Mouse (Mus musculus) forebrain, postnatal 0 days (tissue): ENCODE measurements around the gene Gm20458. TPM values are rescaled to one million over a fixed set of nuclear protein-coding genes. Genes with fewer than 3 reads are reported as not detected.

Experiments used
- ATAC-seq: fragments of 200-750 bp; cut with Nextera tagmentation; 2 replicates; pipeline ENCODE4 v1.8.0; 2017; ENCODE audit warnings: mild to moderate bottlenecking, moderate library complexity
- DNase-seq: peaks from one replicate; pipeline ENCODE4 v3.0.0-alpha.2; 2015
- H3K27ac ChIP-seq: fragments of 300-500 bp; sonication (generic); 2 replicates; pipeline ENCODE4 v1.5.1; 2014; ENCODE audit warnings: low read depth, mild to moderate bottlenecking, antibody characterized with exemption, low read length, moderate library complexity, mixed read lengths
- H3K27me3 ChIP-seq: fragments of 300-500 bp; sonication (generic); 2 replicates; pipeline ENCODE4 v1.6.1; 2014; ENCODE audit warnings: mild to moderate bottlenecking, low read length, mixed read lengths; ENCODE audit not compliant: insufficient read depth
- H3K36me3 ChIP-seq: fragments of 300-500 bp; sonication (generic); 2 replicates; pipeline ENCODE4 v1.6.1; 2014; ENCODE audit warnings: mild to moderate bottlenecking, moderate library complexity; ENCODE audit not compliant: insufficient read depth
- H3K4me1 ChIP-seq: fragments of 300-500 bp; sonication (generic); 2 replicates; pipeline ENCODE4 v1.6.1; 2014; ENCODE audit warnings: antibody characterized with exemption; ENCODE audit not compliant: insufficient read depth
- H3K4me2 ChIP-seq: fragments of 300-500 bp; sonication (generic); 2 replicates; pipeline ENCODE4 v1.6.1; 2014; ENCODE audit warnings: low read depth, mild to moderate bottlenecking, moderate library complexity
- H3K4me3 ChIP-seq: fragments of 300-500 bp; sonication (generic); 2 replicates; pipeline ENCODE4 v1.5.1; 2014; ENCODE audit warnings: low read depth, low read length, mixed read lengths
- H3K9ac ChIP-seq: fragments of 300-500 bp; sonication (generic); 2 replicates; pipeline ENCODE4 v1.6.1; 2014; ENCODE audit warnings: mild to moderate bottlenecking
- H3K9me3 ChIP-seq: fragments of 300-500 bp; sonication (generic); 2 replicates; pipeline ENCODE4 v1.6.1; 2016; ENCODE audit warnings: low read length
- CTCF ChIP-seq: sonication (generic); IDR thresholded peaks from 2 replicates; pipeline ENCODE4 v1.5.1; 2016; ENCODE audit warnings: antibody characterized with exemption, control low read depth, low read depth
- whole genome bisulfite sequencing: fragments of 180-500 bp; shearing (Covaris S2); extraction: QIAGEN DNeasy Blood & Tissue Kit; methylation state at CpG from one replicate; pipeline ENCODE4 v1.1.7; 2014; 5-methylcytosine and 5-hydroxymethylcytosine counted together
- polyA plus RNA-seq: library from polyadenylated mRNA; unstranded; fragments of >200 nt; fragmentation: Nextera tagmentation; extraction: Ambion mirVana; gene quantifications from 2 replicates; pipeline ENCODE4 v1.2.1, GENCODE M21; 2015
- total RNA-seq: library from RNA; depleted of rRNA; stranded (reverse); fragments of >200 nt; gene quantifications from 2 replicates; pipeline ENCODE4 v1.2.3, GENCODE M21; 2014

The Gm20458 gene
- total and polyA plus RNA-seq, 2 experiments from 2014 or later, result 10.5 to 10.7 TPM

- no peak for ATAC-seq
- H3K4me1 ChIP-seq, result no peaks in the 10 kb centered on the region
- H3K4me2 ChIP-seq, result no peak overlapping the region
- 86% methylated on average over 3 of the region's 3 CpGs for WGBS
- H3K4me3 ChIP-seq, result no peak overlapping the region
- no peaks in the 10 kb centered on the region for H3K36me3 ChIP-seq
- H3K27ac ChIP-seq, result no peak overlapping the region
- H3K9ac ChIP-seq, result no peak overlapping the region
- no peaks in the 10 kb centered on the region for H3K9me3 ChIP-seq
- no peak for DNase-seq
- no peak for TF ChIP-seq CTCF
- no peaks in the 10 kb centered on the region for H3K27me3 ChIP-seq
Observed at GRCm38 (mm10) chr2:164434681-164435080, 26.1 kb upstream of the Gm20458 start.

GRCm38 (mm10) chr2:164435216-164436090, 25.3 kb upstream of the Gm20458 start:
- Histone ChIP-seq H3K9me3 (no peaks in the 10 kb centered on the region), H3K4me2 (no peak overlapping the region), H3K27me3 (no peaks in the 10 kb centered on the region), H3K27ac (no peak overlapping the region), H3K36me3 (no peaks in the 10 kb centered on the region), H3K9ac (no peak overlapping the region), H3K4me3 (no peak overlapping the region), H3K4me1 (no peaks in the 10 kb centered on the region)
- no peak for DNase-seq
- TF ChIP-seq CTCF, result no peak
- WGBS, result 60% methylated on average over 5 of the region's 5 CpGs
- no peak for ATAC-seq

- no peak for DNase-seq
- Histone ChIP-seq H3K27ac (no peak overlapping the region), H3K9ac (no peak overlapping the region), H3K9me3 (no peaks in the 10 kb centered on the region), H3K27me3 (0 out of 2 replicates have a peak, but pooled peaks cover 2% of the 10 kb centered on the region), H3K4me3 (no peak overlapping the region), H3K36me3 (no peaks in the 10 kb centered on the region), H3K4me2 (no peak overlapping the region), H3K4me1 (no peaks in the 10 kb centered on the region)
- WGBS, result 22% methylated on average over 8 of the region's 8 CpGs
- TF ChIP-seq CTCF, result no peak
- ATAC-seq, result peak; percentile 64
Observed at GRCm38 (mm10) chr2:164436215-164436913, 24.4 kb upstream of the Gm20458 start.

GRCm38 (mm10) chr2:164436961-164437360, 23.8 kb upstream of the Gm20458 start:
- no peak for TF ChIP-seq CTCF
- ATAC-seq (0 out of 2 replicates have a peak, but pooled peaks have one; percentile 12), DNase-seq (no peak)
- no peaks in the 10 kb centered on the region for H3K36me3 ChIP-seq
- no peak overlapping the region for H3K9ac ChIP-seq
- no peak overlapping the region for H3K4me2 ChIP-seq
- H3K27ac ChIP-seq, result no peak overlapping the region
- H3K4me1 ChIP-seq, result no peaks in the 10 kb centered on the region
- WGBS, result 54% methylated on average over 3 of the region's 3 CpGs
- H3K9me3 ChIP-seq, result no peaks in the 10 kb centered on the region
- H3K4me3 ChIP-seq, result no peak overlapping the region
- H3K27me3 ChIP-seq, result peaks cover 5% of the 10 kb centered on the region; the same call in 1 of the 2 replicates

GRCm38 (mm10) chr2:164437710-164438109, 23.1 kb upstream of the Gm20458 start:
- H3K27me3 ChIP-seq, result peaks cover 9% of the 10 kb centered on the region
- H3K27ac ChIP-seq, result no peak overlapping the region
- no peaks in the 10 kb centered on the region; the same call in 1 of the 2 replicates for H3K4me1 ChIP-seq
- 78% methylated on average over 6 of the region's 6 CpGs for WGBS
- H3K4me3 ChIP-seq, result no peak overlapping the region
- no peak overlapping the region for H3K4me2 ChIP-seq
- DNase-seq (no peak), ATAC-seq (no peak)
- H3K9me3 ChIP-seq, result no peaks in the 10 kb centered on the region
- no peaks in the 10 kb centered on the region for H3K36me3 ChIP-seq
- no peak for TF ChIP-seq CTCF
- no peak overlapping the region for H3K9ac ChIP-seq

GRCm38 (mm10) chr2:164438257-164438656, 22.5 kb upstream of the Gm20458 start:
- 76% methylated on average over 8 of the region's 8 CpGs for WGBS
- ATAC-seq, result no peak

GRCm38 (mm10) chr2:164439001-164439421, 21.8 kb upstream of the Gm20458 start:
- no peak for DNase-seq

More at GRCm38 (mm10) chr2:164438257-164438656, 22.5 kb upstream of the Gm20458 start:
- Histone ChIP-seq H3K27me3 (peaks cover 11% of the 10 kb centered on the region), H3K9me3 (no peaks in the 10 kb centered on the region), H3K4me1 (no peaks in the 10 kb centered on the region; the same call in 1 of the 2 replicates), H3K36me3 (no peaks in the 10 kb centered on the region), H3K27ac (no peak overlapping the region), H3K4me3 (no peak overlapping the region), H3K4me2 (no peak overlapping the region), H3K9ac (no peak overlapping the region)
- DNase-seq, result no peak
- no peak for TF ChIP-seq CTCF

More at GRCm38 (mm10) chr2:164439001-164439421, 21.8 kb upstream of the Gm20458 start:
- no peak overlapping the region for H3K4me2 ChIP-seq
- H3K9ac ChIP-seq, result no peak overlapping the region
- no peak overlapping the region for H3K27ac ChIP-seq
- no peaks in the 10 kb centered on the region for H3K9me3 ChIP-seq
- H3K4me3 ChIP-seq, result no peak overlapping the region
- no peaks in the 10 kb centered on the region for H3K36me3 ChIP-seq
- TF ChIP-seq CTCF, result no peak
- 67% methylated on average over 3 of the region's 3 CpGs for WGBS
- ATAC-seq, result no peak
- H3K4me1 ChIP-seq, result no peaks in the 10 kb centered on the region; the same call in 1 of the 2 replicates
- peaks cover 11% of the 10 kb centered on the region for H3K27me3 ChIP-seq
